Mouse (Mus musculus) spleen, postnatal 4 days (tissue): Measurements from ENCODE around the gene Mrps35.
A peak's percentile ranks its signal among the peaks of the same experiment; 100 is the strongest.

ENCODE experiments used
- DNase-seq, 2 experiments: peaks; one replicate each; pipeline ENCODE4 v3.0.0; 2022; ENCODE audit warnings: low spot score in 2 of 2

Gene Mrps35

DNA sequence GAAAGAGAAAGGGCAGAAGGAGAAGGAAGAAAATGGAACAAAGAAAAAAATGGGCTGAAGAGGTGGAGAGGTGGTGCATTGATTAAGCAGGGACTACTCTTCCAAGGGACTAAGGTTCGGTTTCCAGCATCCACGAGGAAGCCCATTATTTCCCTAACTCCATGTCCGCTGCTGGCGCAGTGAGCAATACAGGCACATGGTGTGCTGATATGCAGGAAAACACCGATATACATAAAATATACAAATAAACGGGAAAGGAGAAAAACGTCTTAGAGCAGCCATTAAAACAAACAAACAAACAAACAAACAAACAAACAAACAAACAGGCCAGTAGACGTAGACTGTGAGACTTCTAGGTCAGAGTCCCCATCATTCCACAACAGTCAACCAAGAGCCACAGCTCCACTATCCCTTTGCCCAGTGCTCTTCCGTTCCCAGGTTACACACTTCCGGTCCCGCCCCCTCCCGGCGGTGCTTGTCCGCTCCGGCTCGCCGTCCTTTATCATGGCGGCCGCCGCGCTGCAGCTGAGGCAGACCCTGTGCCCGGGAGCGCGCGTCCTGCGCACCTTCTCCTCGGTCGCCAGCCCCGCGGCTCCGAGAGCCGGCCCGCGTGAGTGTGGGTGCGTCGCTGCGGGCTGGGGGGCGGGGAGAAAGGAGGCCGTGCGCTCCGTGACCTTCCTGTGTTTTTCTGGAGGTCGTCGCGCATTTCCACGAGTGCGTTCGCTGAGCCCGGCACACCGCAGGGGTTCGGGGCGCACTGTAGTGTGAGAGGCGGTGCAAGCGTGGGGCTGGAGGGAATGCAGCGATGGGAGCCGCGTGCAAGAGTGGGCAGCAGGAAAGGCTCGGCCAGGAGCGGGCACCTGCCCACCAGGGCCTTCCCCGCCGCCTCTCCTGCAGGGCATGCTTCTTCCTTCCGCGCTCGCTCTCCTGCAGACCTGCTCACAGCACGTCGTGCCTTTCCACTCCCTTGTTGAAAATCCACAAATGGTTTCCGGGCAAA lies at the start of gene Mrps35:
TSS of gene Mrps35 (plus strand) at position 474 of the 1,000 bp plus-strand sequence.
- peak; percentile 85 to 93 for DNase-seq

DNA sequence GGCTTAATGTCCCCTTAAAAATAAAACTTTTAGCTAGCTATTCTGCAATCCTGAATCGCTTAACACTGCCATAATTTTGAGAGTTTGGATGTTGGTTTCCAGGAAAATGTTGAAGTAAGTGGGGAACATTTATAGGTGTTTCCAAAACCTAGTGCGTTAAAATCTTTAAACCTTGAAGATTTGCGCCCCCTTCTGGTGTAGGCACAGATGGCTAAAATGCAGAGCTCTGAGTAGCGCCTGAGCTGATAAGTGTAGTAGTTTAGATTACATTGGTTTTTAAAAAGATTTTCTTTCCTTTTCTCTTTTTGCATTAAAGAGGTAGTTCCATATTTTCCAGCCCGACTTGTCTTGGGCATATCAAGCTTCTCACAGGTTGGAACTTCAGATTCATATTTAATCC lies 48.3 kb upstream of the Mrps35 start:
- peak; percentile 21 to 69 for DNase-seq

DNA sequence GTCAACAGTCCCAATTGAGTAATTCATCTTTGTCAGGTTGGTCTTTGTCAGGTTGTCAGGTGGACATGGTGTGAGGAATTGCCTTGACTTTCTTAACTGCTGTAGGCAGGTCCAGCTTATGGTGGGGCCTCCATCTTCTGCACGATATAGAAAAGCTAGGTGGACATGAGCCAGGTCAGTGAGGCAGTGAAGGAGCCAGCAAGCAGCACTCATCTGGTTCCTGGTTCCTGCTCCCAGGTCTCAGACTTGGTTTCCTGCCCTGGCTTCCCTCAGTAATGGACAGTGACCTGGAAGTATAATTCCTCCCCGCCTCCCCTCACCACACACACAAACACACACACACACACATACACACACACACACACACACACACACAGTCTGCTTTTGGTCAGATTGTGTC lies 47.2 kb upstream of the Mrps35 start:
- DNase-seq, result no peak

- DNase-seq, result no peak
Measured at GRCm38 (mm10) chr6:146995878-146996277, 46.7 kb upstream of the Mrps35 start.

DNA sequence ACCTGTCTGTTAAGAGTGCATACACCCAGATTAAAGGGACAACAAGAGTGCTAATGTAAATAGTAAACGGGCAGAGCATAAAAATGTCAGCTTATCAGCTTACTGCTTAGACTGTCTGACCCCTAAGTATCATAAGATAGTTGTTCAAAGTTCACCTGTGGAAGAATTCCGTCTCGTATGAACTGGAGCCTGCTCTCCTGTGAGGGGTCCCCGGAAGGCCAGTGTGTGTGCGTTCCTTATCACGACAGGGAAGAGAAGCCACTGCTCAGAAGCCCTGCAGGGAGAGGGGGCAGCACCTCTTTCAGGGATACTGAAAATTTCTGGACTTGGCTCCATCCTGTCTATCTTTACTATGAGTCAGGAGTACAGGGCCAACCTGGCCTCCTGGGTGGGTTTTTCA lies 45.6 kb upstream of the Mrps35 start:
- no peak for DNase-seq

- DNase-seq, result no peak
Measured at GRCm38 (mm10) chr6:146998710-146999109, 43.9 kb upstream of the Mrps35 start.

- no peak for DNase-seq
Measured at GRCm38 (mm10) chr6:146999302-146999701, 43.3 kb upstream of the Mrps35 start.

DNA sequence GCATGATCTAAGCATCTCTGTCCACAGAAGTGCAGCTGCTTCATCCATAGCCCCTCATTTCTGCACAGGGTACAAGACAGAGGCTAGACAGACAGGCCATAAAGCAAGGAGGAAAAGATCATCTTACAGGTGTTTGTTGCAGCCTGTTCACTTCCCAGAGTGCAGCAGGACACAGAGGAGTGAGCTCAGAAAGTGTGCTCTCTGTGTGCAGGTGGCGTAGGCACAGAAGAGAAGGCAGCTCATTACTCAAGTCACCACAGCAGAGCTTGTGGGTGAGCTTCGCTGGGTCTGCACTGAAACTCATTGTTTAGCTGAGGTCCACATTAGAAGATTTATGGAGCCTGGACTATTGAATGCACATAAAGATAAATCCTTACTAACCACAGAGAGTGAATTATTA lies 42.8 kb upstream of the Mrps35 start:
- DNase-seq, result no peak

- DNase-seq, result peak; percentile 39 to 81
Measured at GRCm38 (mm10) chr6:147008148-147008547, 34.4 kb upstream of the Mrps35 start.

GRCm38 (mm10) chr6:147010358-147010757 lies 32.2 kb upstream of the Mrps35 start:
- no peak for DNase-seq

DNA sequence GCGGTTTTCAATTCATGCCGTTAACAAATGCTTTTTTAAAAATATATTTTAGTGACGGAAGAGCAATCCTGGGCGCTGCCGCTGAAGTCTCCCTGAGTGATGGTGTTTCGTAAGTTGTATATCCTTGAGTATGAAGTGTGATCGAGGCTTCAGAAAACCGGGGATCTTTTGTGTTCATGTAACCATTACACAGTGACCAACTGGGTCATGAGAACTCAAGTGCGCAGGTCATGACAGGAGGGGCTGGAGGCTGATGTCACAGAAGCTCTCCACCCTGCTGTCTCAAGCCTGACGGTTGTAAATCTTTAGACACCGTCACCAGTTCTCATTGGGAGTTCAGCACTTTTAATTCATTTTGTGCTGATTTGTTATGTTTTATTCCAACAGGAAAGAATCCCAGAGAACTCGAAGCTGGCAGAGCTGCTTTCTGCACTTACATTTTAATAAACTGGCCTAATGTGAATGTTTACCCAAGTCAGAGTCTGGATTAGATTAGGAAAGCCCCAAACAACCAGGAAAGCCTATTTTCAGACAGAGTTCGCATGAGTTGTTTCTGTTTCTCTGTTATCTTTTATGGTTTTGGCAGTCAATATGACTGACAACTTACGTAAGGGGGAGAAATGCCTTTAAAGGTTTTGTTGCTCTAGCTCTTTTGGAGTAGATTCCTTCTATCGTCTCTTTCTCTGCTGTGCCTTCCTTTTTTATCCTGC lies 31.6 kb upstream of the Mrps35 start:
- DNase-seq, result no peak

DNA sequence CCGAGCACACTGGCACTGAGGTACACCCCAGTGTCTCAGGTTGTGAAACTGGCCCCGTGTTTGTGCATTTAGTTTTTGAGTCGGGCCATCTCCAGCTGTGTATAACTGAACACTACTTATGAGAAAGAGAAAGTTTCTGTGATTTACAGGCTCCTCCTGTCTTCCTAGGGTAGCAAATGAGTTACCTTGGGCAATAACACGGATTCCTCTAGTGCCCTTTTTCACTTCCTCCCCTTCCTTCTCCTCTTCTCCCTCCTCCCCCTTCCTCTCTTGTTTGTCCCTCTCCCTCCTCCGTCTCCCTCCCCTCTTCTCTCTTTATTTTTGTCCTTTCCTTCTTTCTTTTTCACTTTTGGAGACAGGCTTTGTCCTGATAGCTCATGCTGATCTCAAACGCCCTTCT lies 31.0 kb upstream of the Mrps35 start:
- DNase-seq, result no peak

DNA sequence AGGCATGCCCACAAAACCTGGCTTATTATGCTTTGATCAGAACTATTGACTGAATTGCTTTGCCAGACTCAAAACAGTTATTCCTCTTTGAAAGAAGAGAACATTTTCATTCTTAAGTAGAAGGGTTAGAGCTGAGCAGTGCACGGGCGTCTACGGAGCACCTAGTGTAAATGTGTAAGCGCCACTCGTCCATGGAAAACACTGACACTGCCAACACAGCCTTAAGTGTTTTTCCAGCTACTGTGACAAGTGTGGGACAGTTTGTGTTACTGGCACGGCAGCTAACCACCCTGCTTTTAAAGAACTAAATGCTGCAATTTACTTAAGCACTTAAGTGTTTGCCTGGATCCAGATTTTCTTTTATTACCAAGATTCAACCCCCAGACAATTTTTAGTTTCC lies 30.6 kb upstream of the Mrps35 start:
- DNase-seq, result no peak

- no peak for DNase-seq
Measured at GRCm38 (mm10) chr6:147013546-147013945, 29.0 kb upstream of the Mrps35 start.

DNA sequence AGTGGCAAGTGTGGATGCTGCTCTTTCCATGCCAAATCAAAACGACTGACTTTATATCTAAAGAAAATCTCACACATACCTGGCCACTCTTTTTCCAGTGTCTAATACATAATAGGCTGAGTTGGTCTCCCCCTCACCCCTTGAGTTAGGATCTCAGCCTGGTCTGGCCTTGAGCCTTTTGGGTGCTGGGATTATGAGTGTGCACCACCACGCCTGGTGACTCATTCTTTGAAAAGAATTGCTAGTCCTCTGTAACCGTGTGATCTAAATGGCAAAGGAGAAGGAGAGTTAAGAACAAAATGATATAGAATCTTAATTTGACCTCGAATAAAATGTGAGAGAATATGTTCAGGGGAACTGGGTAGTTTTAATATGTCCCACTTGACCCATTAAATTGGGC lies 24.7 kb upstream of the Mrps35 start:
- no peak for DNase-seq

DNA sequence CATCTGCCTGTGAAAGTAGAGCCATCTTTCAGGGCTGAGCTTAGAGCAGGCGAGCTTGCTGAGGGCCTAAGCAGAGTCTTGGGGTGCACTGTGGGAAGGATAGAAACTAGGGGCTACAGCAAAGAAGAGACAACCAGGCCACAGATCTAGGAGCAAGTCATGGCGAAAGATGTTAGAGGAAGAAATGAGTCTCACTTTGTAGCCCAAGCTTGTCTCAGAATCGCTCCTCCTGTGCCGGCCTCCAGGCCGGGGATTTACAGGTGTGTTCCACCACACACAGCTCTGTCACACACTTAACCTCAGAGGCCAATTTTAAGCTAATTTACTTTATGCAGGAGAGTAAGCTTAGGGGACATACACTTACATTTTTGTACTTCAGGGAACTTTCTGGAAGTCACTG lies 24.2 kb upstream of the Mrps35 start:
- no peak for DNase-seq

DNA sequence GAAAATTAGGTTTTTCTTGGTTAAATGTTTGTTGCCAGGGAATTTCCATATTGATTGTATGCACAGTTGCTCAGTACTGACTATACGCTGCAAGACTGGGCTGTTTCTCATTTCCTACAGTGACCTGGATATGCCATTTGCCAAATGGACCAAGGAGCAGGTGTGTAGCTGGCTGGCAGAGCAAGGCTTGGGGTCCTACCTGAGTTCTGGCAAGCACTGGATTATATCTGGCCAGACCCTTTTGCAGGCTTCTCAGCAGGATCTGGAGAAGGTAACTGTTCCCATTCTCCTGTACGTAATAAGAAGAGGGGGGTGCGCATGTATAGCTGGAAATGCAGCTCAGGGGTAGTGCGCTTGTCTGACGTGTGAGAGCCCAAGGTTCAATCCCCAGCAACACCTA lies 21.4 kb upstream of the Mrps35 start:
- DNase-seq, result peak in 1 of 2 experiments; percentile 43

DNA sequence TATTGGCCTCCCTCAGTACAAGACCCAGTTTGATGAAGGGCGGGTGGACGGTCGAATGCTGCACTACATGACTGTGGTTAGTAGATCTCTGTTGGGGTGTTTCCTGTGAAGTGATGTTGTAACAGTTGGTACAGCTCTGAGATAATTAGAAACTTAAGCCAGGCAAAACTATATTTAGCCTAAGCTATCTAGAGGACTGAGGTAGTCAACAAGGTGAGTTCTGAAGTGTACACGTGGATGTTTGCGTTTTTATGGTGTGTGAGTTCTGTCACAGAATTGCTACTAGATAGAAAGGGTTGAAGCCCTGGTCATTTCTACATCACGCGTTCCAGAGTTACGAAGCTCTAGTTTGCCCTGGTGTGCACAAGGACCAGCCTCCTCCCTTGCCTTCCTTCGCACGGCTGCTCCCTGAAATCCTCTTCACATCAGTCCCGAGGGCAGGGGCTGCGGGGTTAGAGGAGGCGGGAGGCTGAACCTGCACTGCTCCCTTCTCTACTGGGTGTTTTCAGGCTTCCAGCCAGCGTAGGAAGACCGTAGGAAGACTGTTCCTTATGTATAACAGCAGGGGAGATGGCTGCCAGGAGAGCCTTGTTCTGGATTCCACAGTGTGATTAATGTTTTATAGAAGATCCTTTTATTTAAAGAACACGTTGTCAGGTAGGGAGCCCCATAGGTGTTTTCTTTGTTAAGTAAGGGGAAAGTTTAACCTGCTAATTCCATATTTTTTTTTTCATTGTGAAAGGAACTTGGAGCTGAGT lies 20.0 kb upstream of the Mrps35 start:
- peak in 1 of 2 experiments; percentile 43 for DNase-seq

GRCm38 (mm10) chr6:147023133-147023395 lies 19.5 kb upstream of the Mrps35 start:
- no peak for DNase-seq

GRCm38 (mm10) chr6:147023568-147023967 lies 19.0 kb upstream of the Mrps35 start:
- no peak for DNase-seq

DNA sequence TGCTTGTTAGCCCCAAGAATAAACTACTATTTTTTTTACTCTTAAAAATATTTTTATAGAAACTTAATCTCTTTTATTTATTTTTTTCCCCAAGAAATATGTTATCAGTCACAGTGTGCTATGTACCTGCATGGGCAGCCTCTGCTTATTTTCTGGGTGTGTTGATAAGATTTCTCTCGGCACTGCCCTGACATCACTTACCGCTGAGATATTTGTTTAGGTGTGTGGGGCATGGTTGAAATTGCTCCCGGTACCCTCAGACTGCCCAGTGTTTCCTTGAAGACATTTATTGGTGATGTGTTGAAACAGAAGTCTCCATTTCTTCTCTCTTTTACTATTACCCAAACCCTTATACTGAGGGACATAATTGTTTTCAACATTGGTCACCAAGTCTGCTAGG lies 17.8 kb upstream of the Mrps35 start:
- DNase-seq, result no peak

GRCm38 (mm10) chr6:147028396-147028795 lies 14.2 kb upstream of the Mrps35 start:
- DNase-seq, result no peak
